Mouse (Mus musculus): ENCODE data around the gene Ctbp2.

- TF ChIP-seq CTCF (IDR thresholded peaks at IDR 0.05; ENCODE audit: insufficient read depth, low read depth, low read length): no peak
- TF ChIP-seq POLR2A (IDR thresholded peaks at IDR 0.05; ENCODE audit: insufficient read depth, low read depth, low read length): no peak
Observed at GRCm38 (mm10) chr7:133027930-133028329, 96.2 kb downstream of the Ctbp2 start.

All from olfactory bulb, adult 2 months (tissue).